Mouse (Mus musculus): ENCODE data around the gene B3gnt9.

DNA sequence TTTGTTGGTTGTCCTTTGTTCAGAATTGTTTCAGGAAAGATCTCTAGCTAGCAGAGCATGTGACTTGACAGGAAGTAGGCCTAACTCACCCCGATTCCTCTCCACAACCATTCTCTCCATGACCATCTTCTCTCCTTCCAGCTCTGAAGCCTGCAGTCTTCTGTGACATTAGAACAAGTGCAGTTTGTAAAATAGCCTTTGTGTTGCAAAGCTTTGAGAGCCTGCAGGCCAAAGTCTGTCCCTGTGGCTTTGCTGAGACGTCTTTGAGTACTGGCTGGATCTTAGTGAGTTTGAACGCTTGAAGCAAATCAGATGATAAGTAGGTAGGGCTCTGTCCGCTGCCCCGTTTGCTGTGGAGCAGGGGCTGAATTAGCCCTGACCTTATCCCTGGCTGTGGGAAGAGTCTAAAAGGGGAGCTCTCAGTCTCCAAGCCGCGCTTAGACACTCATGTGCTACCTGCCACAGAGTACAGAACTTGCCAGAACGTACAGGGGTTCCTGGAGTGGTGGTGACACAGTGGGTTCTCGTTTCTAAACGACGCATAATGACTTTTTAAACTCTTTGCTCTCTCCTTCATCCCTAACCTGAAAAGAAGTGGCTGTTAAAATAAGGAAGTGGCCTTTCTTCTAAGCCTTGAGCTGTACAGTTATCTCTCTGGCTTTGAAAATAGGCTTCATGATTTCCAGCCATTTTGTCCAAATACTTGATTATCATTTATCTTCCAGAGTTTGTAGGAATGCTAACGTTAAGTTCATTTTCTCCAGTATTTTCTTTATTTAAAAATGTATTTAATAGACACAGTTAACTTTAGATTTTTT is 23.2 kb downstream of the B3gnt9 start:
- TF ChIP-seq GATA1 (IDR thresholded peaks at IDR 0.05; ENCODE audit: low read length) (no peak), TAL1 (IDR thresholded peaks at IDR 0.05; ENCODE audit: low read length) (no peak)

All from erythroblast, embryonic 14.5 days (primary cell).